ENCODE assay signal across 14 mouse cellular contexts in the genomic region with DNA sequence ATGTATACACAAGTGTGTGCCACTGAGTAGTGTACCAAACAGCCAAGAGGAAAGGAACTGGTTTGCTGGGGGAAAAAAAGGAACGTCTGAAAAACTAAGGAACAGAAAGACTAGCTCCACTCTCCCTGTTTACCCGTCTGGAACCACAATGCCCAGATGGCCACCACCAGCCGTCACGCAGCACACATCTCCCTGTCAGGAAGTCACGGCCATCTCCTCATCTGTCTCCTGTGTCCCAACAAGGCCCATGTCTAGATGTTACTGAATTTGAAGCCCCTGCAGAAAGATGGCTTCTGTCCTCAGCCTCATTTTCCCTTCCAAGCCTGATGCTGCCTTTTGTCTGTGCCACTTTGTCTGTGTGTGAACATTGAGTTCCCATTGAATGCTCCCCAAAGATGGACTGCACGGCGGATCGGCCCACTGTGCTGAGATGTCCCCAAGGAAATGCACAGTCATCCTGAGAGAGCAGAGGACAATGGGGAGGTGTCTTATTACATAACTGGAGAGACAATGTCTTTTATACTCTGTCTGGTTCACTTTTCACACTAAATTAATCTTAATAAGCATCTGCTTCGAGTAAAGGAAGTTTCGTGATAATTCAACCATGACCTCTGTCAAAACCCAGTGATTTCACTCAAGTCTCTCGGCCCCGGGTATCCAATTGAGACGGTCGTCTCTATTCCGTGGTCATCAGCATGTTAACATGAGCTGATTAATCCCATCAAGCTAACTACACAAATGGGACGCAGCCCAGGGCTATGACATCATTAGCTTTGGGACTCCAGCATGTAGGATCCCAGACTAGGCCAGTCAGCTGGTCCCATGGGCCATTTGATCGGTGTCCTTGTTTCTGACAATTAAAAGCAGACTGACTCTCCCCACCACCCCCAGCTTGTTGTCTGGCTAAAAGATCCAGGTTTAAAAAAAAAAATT. TPM values are rescaled to one million over a fixed set of nuclear protein-coding genes. Genes with fewer than 3 reads are reported as not detected.
A peak's percentile ranks its signal among the peaks of the same experiment; 100 is the strongest.
DNase-seq lines count a peak whose midpoint lies in the region; ATAC-seq and TF ChIP-seq lines count a peak whose summit lies in the region.
"Had no signal": no experiment of that assay in that cellular context is flagged by ENCODE, and none has a peak within 500 bp of the region (broad histone marks: within the 10 kb centered on the region; RNA-seq: fewer than 3 reads in every experiment).

No protein-coding gene starts in this region.

- H3K79me2 ChIP-seq in CH12.LX (replicated peaks; ENCODE audit: control insufficient read depth, extremely low read depth, insufficient read depth, poor library complexity, severe bottlenecking) = no peaks in the 10 kb centered on the region

- no peak for TF ChIP-seq CTCF in CH12.LX (conservative IDR thresholded peaks at IDR 0.05 in 1 of 2, IDR thresholded peaks at IDR 0.05 in 1 of 2; ENCODE audit: low read depth in 2 of 2, low read length in 2 of 2)

- H3K36me3 ChIP-seq in CH12.LX (replicated peaks in 1 of 2; ENCODE audit: control insufficient read depth in 1 of 2, insufficient read depth in 1 of 2, low read length in 1 of 2) = no peaks in the 10 kb centered on the region
- H3K36me3 ChIP-seq in ES-E14 (ENCODE audit: control insufficient read depth, insufficient read depth, low read length, poor library complexity, severe bottlenecking) = no peaks in the 10 kb centered on the region
- H3K36me3 ChIP-seq in embryonic facial prominence, embryonic 11.5 days (replicated peaks; ENCODE audit: control insufficient read depth, insufficient read depth, low read depth, low read length) = no peaks in the 10 kb centered on the region
- H3K36me3 ChIP-seq in midbrain, embryonic 13.5 days = no peaks in the 10 kb centered on the region
- H3K36me3 ChIP-seq: liver, embryonic 15.5 days had no signal

- in situ Hi-C loops in CH12.LX (cut with MboI; ENCODE audit: low pct_ligation_motif_present, low pct_unique_long_range_greater_than_20kb, low sequenced_read_pairs) = no loop called here
- in situ Hi-C loops in ES-E14 (cut with MboI; ENCODE audit: low sequenced_read_pairs in 2 of 2, unreplicated experiment in 2 of 2) = no loop called here

- TF ChIP-seq RAD21 in CH12.LX (IDR thresholded peaks at IDR 0.05; ENCODE audit: low read depth, low read length) = no peak

- peaks cover 28% of the 10 kb centered on the region for H3K27me3 ChIP-seq in CH12.LX (replicated peaks)
- H3K27me3 ChIP-seq in embryonic facial prominence, embryonic 11.5 days (ENCODE audit: control insufficient read depth, insufficient read depth, low read length) = no peaks in the 10 kb centered on the region
- peaks cover 7% of the 10 kb centered on the region; the same call in 1 of the 2 replicates for H3K27me3 ChIP-seq in midbrain, embryonic 13.5 days
- H3K27me3 ChIP-seq: liver, embryonic 15.5 days had no signal

- WGBS in embryonic facial prominence, embryonic 11.5 days = 38% methylated on average over 17 of the region's 17 CpGs
- WGBS in midbrain, embryonic 13.5 days = 33% methylated on average over 17 of the region's 17 CpGs

- DNase-seq in CH12.LX (ENCODE audit: extremely low read depth) (no peak), ES-E14 (ENCODE audit: low read depth, low spot score) (no peak)
- peak; percentile 68 for DNase-seq in embryonic facial prominence, embryonic 11.5 days (ENCODE audit: low spot score)
- DNase-seq in right cerebral cortex, postnatal 25 days = no peak
- DNase-seq in lung, postnatal 4 days = no peak
- no peak for DNase-seq in thymus, postnatal 0 days (ENCODE audit: low spot score)
- DNase-seq: adrenal gland, adult 8-10 months; cerebellum, adult 9-11 months; gastrocnemius, postnatal 14 days; heart, postnatal 14 days had no signal

- TF ChIP-seq POLR2A in CH12.LX (IDR thresholded peaks at IDR 0.05; ENCODE audit: low read depth, low read length) = no peak

- H3K9me3 ChIP-seq in CH12.LX (replicated peaks; ENCODE audit: low read length) (no peaks in the 10 kb centered on the region), ES-E14 (ENCODE audit: control insufficient read depth, insufficient read depth, low read depth, low read length) (no peaks in the 10 kb centered on the region)
- no peaks in the 10 kb centered on the region for H3K9me3 ChIP-seq in embryonic facial prominence, embryonic 11.5 days (replicated peaks; ENCODE audit: control insufficient read depth, low read length)
- H3K9me3 ChIP-seq in midbrain, embryonic 13.5 days = no peaks in the 10 kb centered on the region
- H3K9me3 ChIP-seq: liver, embryonic 15.5 days had no signal

- no peak overlapping the region; the same call in 1 of the 2 replicates for H3K4me2 ChIP-seq in CH12.LX (ENCODE audit: insufficient read depth, low read depth, poor library complexity, severe bottlenecking)
- H3K4me2 ChIP-seq in embryonic facial prominence, embryonic 11.5 days (ENCODE audit: low read depth, low read length) = no peak overlapping the region
- no peak overlapping the region for H3K4me2 ChIP-seq in midbrain, embryonic 13.5 days (replicated peaks)
- H3K4me2 ChIP-seq: liver, embryonic 15.5 days had no signal

- ATAC-seq in embryonic facial prominence, embryonic 11.5 days (replicated peaks; ENCODE audit: insufficient number of reproducible peaks, low FRiP score, low TSS enrichment, low read depth) = peak; percentile 84
- 0 out of 2 replicates have a peak, but pooled peaks have one; percentile 24 for ATAC-seq in midbrain, embryonic 13.5 days
- ATAC-seq: intestine, embryonic 16.5 days had no signal

- H3K4me3 ChIP-seq in CH12.LX (replicated peaks in 1 of 3; ENCODE audit: low read depth in 2 of 3, low read length in 2 of 3, poor library complexity in 1 of 3) = no peak overlapping the region
- no peak overlapping the region for H3K4me3 ChIP-seq in ES-E14 (ENCODE audit: insufficient read depth in 1 of 2, low read depth in 1 of 2, low read length in 2 of 2, poor library complexity in 1 of 2, severe bottlenecking in 1 of 2)
- no peak overlapping the region for H3K4me3 ChIP-seq in embryonic facial prominence, embryonic 11.5 days (ENCODE audit: low read depth, low read length)
- H3K4me3 ChIP-seq in midbrain, embryonic 13.5 days (replicated peaks) = no peak overlapping the region
- H3K4me3 ChIP-seq: erythroblast, embryonic 14.5 days; liver, embryonic 15.5 days had no signal

- H3K27ac ChIP-seq in CH12.LX (ENCODE audit: insufficient read depth, low read depth) (no peak overlapping the region), ES-E14 (ENCODE audit: insufficient read depth, low read depth, low read length, poor library complexity, severe bottlenecking) (no peak overlapping the region)
- no peak overlapping the region for H3K27ac ChIP-seq in embryonic facial prominence, embryonic 11.5 days (replicated peaks; ENCODE audit: low read depth, low read length)
- H3K27ac ChIP-seq in midbrain, embryonic 13.5 days = no peak overlapping the region
- H3K27ac ChIP-seq: liver, embryonic 15.5 days had no signal

- 0 out of 2 replicates have a peak, but pooled peaks have one; percentile 33 for TF ChIP-seq EP300 in CH12.LX (IDR thresholded peaks at IDR 0.05; ENCODE audit: low read length)

- H3K9ac ChIP-seq in CH12.LX (ENCODE audit: insufficient read depth, low read depth) (no peak overlapping the region), ES-E14 (ENCODE audit: insufficient read depth, low read depth, low read length, poor library complexity, severe bottlenecking) (no peak overlapping the region)
- no peak overlapping the region for H3K9ac ChIP-seq in embryonic facial prominence, embryonic 11.5 days (replicated peaks; ENCODE audit: low read length)
- no peak overlapping the region for H3K9ac ChIP-seq in midbrain, embryonic 13.5 days (replicated peaks)
- H3K9ac ChIP-seq: liver, embryonic 15.5 days had no signal

- H3K4me1 ChIP-seq in CH12.LX (ENCODE audit: control insufficient read depth in 1 of 2, insufficient read depth in 2 of 2) (peaks cover 3 to 8% of the 10 kb centered on the region in 2 experiments), ES-E14 (ENCODE audit: control insufficient read depth in 2 of 2, insufficient read depth in 2 of 2, low read length in 2 of 2, poor library complexity in 1 of 2) (peaks cover 0 to 5% of the 10 kb centered on the region in 2 experiments; a peak in 1 of 4 replicates)
- no peaks in the 10 kb centered on the region; the same call in none of the 2 replicates for H3K4me1 ChIP-seq in embryonic facial prominence, embryonic 11.5 days (ENCODE audit: control insufficient read depth, insufficient read depth, low read length)
- peaks cover 16% of the 10 kb centered on the region for H3K4me1 ChIP-seq in midbrain, embryonic 13.5 days (replicated peaks)
- H3K4me1 ChIP-seq: liver, embryonic 15.5 days had no signal

- dilution Hi-C loops in CH12.LX (cut with MboI; ENCODE audit: extremely low pct_ligation_motif_present, extremely low pct_unique_long_range_greater_than_20kb, low sequenced_read_pairs) = no loop called here

TF ChIP-seq in CH12.LX, 34 proteins besides CTCF, POLR2A, EP300 and RAD21:
- TF ChIP-seq IRF4 (IDR thresholded peaks at IDR 0.05; ENCODE audit: low read depth, low read length) (peak; percentile 55), SMC3 (IDR thresholded peaks at IDR 0.05; ENCODE audit: low read depth, low read length) (no peak)

TF ChIP-seq in ES-E14, 5 proteins besides CTCF, POLR2A, EP300 and RAD21:
- TF ChIP-seq ZNF384 (IDR thresholded peaks at IDR 0.05; ENCODE audit: low read depth, low read length) = no peak
- TF ChIP-seq HCFC1 (IDR thresholded peaks at IDR 0.05; ENCODE audit: borderline replicate concordance, insufficient read depth, low read length) = no peak
- TF ChIP-seq CHD2 (IDR thresholded peaks at IDR 0.05; ENCODE audit: low read depth, low read length) = no peak
- TF ChIP-seq MAFK (IDR thresholded peaks at IDR 0.05; ENCODE audit: insufficient read depth, low read depth, low read length) = peak; percentile 39; the same call in 1 of the 2 replicates
- no peak for TF ChIP-seq ZC3H11A (IDR thresholded peaks at IDR 0.05; ENCODE audit: borderline replicate concordance, low read depth, low read length)

RNA-seq across cellular contexts. Expression of gene Stx18, which starts 31.9 kb away (rescaled TPM):
- 28.7 and 29.4 TPM in 2 replicates for total RNA-seq in CH12.LX (2012; rRNA removed)
- total RNA-seq in CH12.LX (2014; rRNA removed) = 26.3 and 31.1 TPM in 2 replicates
- polyA plus RNA-seq in CH12.LX (2012; ENCODE audit: insufficient read length, low read depth) = 35.8 and 40.0 TPM in 2 replicates
- 11.0 and 16.8 TPM in 2 replicates for total RNA-seq in ES-E14 (2012; rRNA removed)
- polyA plus RNA-seq in embryonic facial prominence, embryonic 11.5 days (2014; fragmentation: Nextera tagmentation; extraction: Ambion mirVana) = 65.1 and 71.4 TPM in 2 replicates
- polyA plus RNA-seq in midbrain, embryonic 13.5 days (2015; fragmentation: Nextera tagmentation; extraction: Ambion mirVana) = 34.9 and 36.5 TPM in 2 replicates
- polyA plus RNA-seq in thymus, postnatal 0 days (2015; fragmentation: Nextera tagmentation; extraction: Ambion mirVana) = 34.7 and 40.0 TPM in 2 replicates
